Mouse (Mus musculus) kidney, postnatal 36 days (tissue): ENCODE measurements at regions not wholly inside any gene's neighbourhood (a gene's known extent, or its start where the extent isn't known, plus 50 kb on each side); places are given as distances from the start of the nearest gene placed in this dataset.

Source experiments
- DNase-seq, 2 experiments: peaks; one replicate each; pipeline ENCODE4 v3.0.0; 2021 to 2022; ENCODE audit warnings: mixed read lengths in 2 of 2

DNA sequence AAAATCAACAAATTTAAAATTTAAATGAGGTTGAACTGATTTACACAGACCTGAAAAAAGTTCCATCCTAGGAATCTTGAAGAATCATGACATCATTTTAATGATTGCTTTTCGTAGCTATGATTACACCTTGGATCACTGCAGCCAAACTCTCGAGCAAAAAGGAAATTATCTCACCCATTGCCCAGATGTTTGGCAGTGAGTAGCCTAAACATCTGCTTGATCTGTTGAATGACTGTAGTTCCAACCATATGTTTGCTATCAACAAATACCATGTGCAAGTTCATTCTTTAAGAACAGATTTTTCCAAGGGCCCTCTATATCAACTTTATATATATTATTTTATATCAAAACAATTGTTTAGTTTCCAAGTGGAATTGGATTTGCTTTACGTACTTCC lies 296.6 kb downstream of the Dmac1 start:
- no peak for DNase-seq

DNA sequence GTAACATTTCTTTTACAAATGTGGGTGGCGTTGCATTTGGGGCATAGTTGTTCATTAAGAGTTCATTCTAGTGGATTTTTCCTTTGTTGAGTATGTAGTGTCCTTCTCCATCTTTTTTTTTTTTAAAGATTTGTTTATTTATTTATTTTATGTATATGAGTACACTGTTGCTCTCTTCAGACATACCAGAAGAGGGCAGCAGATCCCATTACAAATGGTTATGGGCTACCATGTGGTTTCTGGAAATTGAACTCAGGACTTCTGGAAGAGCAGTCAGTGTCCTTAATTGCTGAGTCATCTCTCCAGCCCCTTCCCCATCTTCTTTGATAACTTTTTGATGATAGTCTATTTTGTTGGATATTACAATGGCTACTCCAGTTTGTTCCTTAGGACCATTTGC lies 306.0 kb downstream of the Dmac1 start:
- peak in 1 of 2 experiments; percentile 2 for DNase-seq
